Mouse (Mus musculus) B cell, adult 2 months (primary cell): ENCODE results near the gene Peli3.
A peak's percentile ranks its signal among the peaks of the same experiment; 100 is the strongest.

Source experiments
- DNase-seq, 2 experiments: peaks; one replicate each; pipeline ENCODE4 v3.0.0; 2022

Gene Peli3

DNA sequence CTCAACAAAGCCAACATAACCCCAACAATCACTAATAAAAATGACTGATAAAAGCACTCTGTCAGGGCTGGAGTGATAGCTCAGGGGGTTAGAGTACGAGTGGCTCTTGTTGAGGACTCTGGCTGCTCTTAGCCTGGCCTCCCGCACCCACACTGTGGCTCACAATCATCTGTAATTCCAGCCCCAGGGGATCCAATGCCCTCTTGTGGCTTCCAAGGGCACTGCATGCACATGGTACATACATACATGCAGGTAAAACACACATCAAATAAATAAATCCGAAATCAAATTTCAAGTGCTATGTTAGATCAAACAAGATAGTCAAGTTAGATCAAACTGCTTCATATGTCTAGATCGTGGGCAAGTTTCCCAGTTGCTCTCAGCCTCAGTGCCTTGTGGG, 34.8 kb downstream of the Peli3 start:
- DNase-seq: peak; percentile 43 to 56

DNA sequence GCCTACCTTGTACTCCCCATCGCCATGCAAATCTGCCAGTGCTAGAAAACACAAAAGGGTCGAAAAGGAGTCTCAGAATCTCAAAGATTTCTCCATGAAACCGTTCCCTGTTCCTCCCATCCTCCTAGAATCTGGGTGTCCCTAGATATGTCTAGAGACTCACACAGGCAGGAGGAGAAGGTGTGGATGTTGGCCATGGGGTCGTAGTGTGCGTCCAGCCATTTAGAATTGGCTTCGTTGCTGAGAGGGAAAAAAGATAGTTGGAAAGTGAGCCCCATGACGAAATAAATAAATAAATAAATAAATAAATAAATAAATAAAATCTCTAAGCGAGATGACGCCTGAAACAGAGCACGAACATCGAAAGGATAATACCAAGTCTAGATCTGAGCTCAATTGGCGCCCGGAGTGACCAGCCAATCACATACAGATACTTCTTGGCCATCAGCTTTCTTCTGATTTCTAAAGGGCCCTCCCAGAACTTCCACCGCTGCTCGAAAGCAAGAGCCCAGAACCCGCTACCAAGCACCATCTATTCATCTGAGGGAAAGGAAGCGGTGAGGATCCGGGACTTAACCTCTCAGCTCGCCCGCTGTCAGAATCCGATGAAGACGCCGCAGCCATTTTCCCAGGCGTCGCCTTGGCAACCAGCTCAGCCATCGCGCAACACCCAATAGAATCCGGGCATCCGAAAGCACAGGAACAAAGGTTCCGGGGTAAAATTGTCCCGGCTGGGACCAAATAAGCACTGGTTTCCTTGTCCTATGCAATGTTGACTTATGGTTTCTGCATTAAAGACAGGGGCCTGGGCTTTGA, 36.7 kb downstream of the Peli3 start, which contains the start of gene Bbs1:
TSS of gene Bbs1 (minus strand) at position 650 of the 816 bp plus-strand sequence.
- peak; percentile 81 to 82 for DNase-seq

DNA sequence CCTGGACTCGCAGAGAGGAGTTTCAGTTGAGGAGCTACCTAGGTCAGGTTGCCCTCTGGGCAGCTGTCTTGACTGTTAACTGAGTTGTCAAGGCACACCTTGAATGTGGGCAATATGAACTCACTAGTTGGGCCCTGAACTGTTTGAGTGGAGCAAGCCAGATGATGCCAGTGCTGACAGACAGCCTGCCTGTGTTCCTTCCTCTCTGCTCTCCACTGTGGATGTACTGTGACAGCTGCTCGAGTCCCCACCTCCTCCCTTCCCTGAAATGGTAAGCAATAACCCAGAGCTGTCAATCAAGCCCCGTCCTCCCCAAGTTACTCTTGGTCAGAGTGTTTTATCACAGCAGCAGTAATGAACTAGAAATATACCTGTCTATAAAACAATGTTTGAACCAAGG, 43.0 kb downstream of the Peli3 start:
- DNase-seq: no peak

DNA sequence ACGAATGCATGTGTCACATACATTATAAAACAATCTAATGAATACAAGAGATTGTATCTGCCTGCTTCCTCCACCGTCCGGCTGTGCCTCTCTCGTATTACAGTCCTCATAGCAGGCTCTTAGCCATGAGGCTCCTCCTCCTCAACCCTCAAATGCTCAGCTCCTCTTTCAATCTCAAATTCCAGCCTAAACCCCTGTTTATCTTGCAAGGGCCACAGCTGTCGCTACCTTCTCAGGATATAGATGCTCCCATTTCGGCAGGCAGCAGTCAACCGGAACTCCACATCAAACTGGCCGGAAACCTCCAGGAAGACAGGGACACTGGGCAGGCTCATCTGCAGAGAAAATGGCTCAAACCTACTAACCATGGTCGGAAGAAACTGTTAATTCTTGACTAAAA, 44.0 kb downstream of the Peli3 start:
- no peak for DNase-seq

DNA sequence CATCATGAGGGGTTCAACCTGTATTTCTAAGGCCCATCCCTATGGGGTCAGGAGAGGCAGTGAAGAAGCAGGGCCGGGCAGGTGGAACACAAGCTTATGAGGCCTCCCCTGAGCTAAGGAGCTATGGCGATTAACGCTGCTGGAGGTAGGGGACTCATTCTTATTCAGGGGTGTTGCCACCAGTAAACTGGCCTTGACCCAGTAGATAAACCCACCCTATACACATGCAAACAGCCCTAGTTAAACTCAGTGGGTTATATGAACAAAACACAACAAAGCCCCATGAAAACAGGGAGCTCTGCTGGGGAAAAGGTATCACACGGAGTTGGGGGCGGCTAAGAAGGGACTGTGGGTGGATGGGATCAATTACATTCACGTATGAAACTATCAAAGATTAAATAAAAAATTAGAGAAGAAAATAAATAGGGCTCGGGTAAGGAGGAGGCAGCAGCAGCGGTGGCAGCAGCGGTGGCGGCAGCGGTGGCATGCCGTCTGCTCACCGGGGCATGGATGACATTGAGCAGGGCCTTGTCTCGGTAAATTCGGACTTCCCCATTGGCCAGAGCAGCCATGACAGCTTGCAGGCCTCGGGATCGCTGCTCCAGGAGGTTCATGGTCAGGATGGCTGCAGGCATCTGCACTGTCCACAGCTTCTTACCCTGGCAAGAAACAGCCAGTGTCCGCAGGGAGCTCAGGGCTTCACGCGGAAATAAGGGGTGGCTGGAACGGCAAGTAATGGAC, 46.0 kb downstream of the Peli3 start:
- no peak for DNase-seq

DNA sequence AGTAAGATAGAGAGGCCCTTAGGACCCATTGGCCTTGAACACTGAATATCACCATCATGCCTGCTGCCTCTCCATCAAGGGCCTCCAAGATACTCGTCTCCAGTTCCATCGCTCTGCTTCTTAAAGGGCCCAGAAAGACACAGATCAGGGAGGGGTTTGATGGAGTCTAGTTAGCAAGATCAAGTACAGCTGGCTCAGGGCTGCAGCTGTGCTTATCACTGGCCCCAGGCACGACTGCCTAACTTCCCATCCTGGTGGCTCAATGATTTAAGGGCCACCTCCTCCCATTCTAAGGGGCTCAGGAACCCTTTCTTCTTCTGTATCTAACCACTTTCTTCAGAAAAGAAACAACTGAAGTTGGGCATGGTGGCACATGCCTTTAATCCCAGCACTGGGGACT, 51.1 kb downstream of the Peli3 start:
- DNase-seq: no peak

DNA sequence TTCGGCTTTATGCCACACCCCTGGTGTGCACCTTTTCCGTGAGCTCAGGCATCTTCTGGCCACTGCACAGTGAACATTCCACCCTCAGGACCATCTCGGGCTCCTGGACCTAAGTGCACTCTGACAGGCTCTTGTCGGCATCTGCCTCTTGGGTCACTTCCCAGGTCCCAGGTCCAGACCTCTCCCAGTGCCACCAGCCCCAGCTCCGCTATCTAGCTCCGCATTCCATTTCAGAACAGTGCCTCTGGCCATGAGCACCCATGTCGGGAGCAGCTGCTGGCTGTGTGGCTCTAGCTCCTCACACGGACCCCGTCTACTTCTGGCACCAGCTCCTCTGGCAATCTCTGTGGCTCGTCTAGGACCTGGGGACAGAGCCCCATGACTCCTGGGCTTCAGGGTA, 53.1 kb downstream of the Peli3 start:
- no peak for DNase-seq

DNA sequence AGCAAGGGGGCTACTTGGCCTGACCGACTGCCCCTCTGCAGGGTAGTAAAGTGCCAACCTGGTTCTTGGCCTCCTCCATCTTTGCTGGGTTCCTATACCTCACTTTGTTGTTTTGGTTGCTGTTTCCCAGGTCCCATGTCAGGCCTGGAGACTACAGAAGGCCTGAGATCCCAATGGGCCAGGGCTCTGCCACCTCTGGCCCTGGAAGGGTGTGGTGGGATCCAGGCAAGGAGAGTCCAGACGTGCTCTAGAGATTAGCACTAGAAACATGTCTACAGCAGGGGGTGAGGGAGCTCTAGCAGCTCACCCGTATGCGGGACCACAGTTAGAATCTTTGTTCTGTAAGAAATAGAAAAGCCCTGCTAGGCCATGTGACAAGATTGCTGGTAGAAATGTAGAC, 59.0 kb downstream of the Peli3 start:
- DNase-seq: no peak
